Mouse (Mus musculus) bone marrow, adult 2 months (tissue): Measurements from ENCODE around the gene Ttbk1. TPM values are rescaled to one million over a fixed set of nuclear protein-coding genes. Genes with fewer than 3 reads are reported as not detected.

Experiments used
- H3K27ac ChIP-seq: fragments of 200-500 bp; 2 replicates; pipeline ENCODE4 v1.5.1; 2012; ENCODE audit warnings: low read depth, mild to moderate bottlenecking, control low read depth, inconsistent platforms, low read length; ENCODE audit not compliant: control insufficient read depth, poor library complexity, insufficient read depth
- H3K4me1 ChIP-seq: fragments of 200-500 bp; 2 replicates; pipeline ENCODE4 v1.6.1; 2011; ENCODE audit warnings: low read length; ENCODE audit not compliant: control insufficient read depth, insufficient read depth
- H3K4me3 ChIP-seq: fragments of 200-500 bp; replicated peaks from 2 replicates; pipeline ENCODE3; 2011; ENCODE audit warnings: mild to moderate bottlenecking, low read depth, low read length, control low read depth; ENCODE audit not compliant: control insufficient read depth
- CTCF ChIP-seq: fragments of 200-500 bp; IDR thresholded peaks from 2 replicates; pipeline ENCODE4 v1.5.1; 2011; ENCODE audit warnings: low read length, control low read depth; ENCODE audit not compliant: control insufficient read depth, insufficient read depth
- POLR2A ChIP-seq: fragments of 200-500 bp; IDR thresholded peaks from 2 replicates; pipeline ENCODE4 v1.6.1; 2011; ENCODE audit warnings: low read depth, mild to moderate bottlenecking, control low read depth, low read length, borderline replicate concordance; ENCODE audit not compliant: control insufficient read depth
- WGBS: fragments of 180-500 bp; shearing (Covaris S2); methylation state at CpG from one replicate; pipeline ENCODE4 v1.1.7; 2018; 5-methylcytosine and 5-hydroxymethylcytosine counted together
- polyA plus RNA-seq: library from polyadenylated mRNA; stranded (reverse); fragments of >200 nt; gene quantifications from 2 replicates; pipeline ENCODE4 v1.2.4, GENCODE M21; 2011; ENCODE audit warnings: low replicate concordance; ENCODE audit not compliant: missing spikeins, insufficient read depth, insufficient read length

Ttbk1 gene
- polyA plus RNA-seq, 1 experiment: 1.2 TPM

DNA sequence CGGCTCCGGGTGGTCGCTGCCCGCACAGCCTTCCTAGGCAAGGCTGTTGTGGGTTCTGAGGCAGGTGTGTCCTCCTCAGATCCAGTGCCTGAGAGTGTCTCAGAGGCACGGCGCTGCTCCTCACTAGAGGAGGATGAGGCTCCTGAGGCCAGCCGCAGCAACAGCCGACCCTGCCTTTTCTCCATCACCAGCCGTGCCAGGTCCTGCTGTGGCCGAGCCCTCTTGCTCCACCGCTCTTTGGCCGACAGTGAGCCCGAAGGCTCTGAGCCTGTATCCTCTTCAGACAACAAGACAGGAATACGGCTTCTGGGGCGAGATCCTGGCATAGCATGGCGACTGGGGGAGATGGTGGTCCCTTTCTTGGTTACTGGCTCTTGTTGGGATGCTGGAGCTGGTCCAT is 41.2 kb downstream of the Ttbk1 start:
- Histone ChIP-seq H3K4me3 (no peak overlapping the region), H3K4me1 (no peaks in the 10 kb centered on the region), H3K27ac (no peak overlapping the region)
- TF ChIP-seq POLR2A: no peak
- no peak for TF ChIP-seq CTCF
- WGBS: 87% methylated on average over 16 of the region's 16 CpGs

DNA sequence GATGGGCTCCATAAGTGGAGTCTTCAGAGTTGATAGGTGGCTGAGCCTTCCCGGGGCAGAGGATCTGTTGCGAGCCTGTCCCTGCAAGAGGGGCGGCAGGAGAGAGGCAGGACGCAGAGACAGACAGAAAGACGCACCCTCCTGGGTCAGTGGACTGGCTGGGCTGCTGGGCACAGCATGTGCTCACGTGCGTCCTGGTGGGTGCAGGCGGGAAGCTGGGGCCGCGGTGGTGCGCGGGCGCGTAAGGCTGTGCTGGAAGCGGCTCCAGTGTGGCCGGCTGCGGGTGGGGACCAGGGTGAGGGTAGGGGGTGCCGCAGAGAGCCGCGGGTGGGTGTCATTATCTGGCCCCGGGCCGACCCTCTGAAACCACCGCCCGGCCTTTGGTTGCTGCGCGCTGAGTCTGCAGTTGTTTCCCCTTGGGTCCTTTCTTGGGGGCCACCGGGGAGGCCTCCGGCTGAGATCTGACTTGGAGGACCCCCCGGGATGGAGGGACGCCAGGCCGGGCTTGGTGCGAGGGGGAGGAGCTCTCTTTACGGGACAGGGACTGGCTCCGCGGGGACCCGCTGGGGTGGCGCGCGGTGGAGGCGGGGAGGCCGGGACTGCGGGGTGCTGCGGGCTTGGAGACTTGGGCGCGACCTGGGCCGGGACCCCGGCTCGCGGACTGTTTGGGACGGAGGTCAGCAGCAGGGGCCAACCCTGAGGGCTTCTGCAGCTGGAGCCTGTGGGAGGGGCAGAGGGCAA is 42.5 kb downstream of the Ttbk1 start:
- TF ChIP-seq CTCF (no peak), POLR2A (no peak)

DNA sequence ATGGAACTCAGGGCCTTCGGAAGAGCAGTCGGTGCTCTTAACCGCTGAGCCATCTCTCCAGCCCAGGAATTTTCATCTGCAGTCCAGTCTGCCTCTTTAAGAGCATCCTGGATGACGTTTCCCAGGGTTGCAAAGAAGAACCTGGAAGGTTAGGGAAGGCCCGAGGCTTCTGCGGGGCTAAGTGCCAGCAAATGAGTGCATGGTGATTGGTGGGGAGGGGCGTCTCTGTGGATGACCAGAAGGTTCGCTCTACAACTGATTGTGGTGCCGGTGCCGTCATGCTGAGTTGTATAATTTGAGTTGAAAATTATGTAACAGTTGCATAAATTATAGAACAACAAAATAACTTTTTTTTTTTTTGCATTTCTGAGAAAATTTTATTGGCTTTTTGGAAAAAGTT is 48.3 kb downstream of the Ttbk1 start:
- no peaks in the 10 kb centered on the region for H3K4me1 ChIP-seq
- no peak for TF ChIP-seq CTCF
- TF ChIP-seq POLR2A: no peak
- H3K27ac ChIP-seq: no peak overlapping the region
- 85% methylated on average over 10 of the region's 10 CpGs for WGBS
- H3K4me3 ChIP-seq: no peak overlapping the region

More for the DNA sequence above, 42.5 kb downstream of the Ttbk1 start:
- Histone ChIP-seq H3K4me3 (no peak overlapping the region), H3K27ac (no peak overlapping the region), H3K4me1 (no peaks in the 10 kb centered on the region)
- 7% methylated on average over 50 of the region's 50 CpGs for WGBS

DNA sequence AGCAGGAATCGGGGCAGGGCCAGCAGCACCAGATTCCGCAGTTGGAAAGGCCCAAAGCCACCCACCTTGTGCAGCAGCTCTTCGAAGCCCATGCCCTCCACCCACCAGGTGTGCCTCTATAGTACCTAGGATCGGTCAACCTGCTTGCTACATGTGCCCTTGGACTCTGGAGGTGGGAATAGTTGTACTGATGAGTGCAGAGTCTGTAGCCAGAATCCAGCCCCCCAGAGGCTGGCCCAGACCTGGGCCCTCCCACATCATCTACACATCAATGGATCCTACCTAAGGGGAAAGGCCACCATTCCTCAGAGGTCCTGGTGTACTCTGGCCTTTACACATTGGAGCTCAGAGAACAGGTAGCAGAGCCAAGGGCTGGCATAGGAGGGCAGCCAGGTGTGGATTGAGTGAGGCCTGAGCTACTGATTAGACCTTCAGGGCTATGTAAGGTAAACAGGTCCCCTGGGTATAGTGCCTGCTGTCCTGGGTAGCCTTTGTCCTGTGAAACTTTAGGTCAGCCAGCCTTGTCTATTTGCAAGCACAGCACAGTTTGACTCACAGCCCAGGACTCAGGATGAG is 49.1 kb downstream of the Ttbk1 start, which contains the start of gene Slc22a7:
Gene Slc22a7, minus strand, starts transcription at position 160 of the 576 bp plus-strand sequence.
- TF ChIP-seq CTCF: no peak
- TF ChIP-seq POLR2A: no peak
- 83% methylated on average over 4 of the region's 4 CpGs for WGBS

DNA sequence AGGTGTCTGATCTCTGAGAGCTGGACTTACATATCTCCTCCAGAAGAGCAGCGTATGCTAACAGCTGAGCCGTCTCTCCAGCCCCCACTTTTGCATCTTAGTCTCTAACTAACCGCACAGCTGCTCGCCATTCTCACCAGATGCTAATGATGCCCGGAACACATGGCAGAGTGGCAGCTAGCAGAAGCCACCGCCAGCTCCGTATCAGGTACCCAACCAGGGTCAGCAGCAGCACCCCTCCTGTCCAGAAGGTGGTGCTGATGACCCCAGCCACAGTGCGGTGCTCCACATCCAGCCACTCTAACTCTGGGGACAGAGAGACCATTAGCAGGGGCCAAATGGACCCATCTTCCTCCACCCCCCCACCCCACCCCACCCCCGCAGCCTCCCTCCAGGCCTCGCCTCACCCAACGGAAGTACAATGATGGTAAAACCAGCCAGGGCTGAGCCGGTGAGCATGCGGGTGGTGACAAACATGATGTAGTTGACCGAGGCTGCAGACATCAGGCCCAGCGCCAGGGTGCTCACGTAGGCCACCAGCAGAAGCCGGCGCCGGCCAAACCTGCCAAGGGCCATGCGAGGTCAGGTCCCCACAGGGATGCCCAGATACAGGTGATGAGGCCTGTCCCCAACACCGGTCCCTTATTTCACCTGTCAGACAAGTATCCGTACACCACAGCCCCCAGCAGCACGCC is 50.7 kb downstream of the Ttbk1 start:
- H3K4me1 ChIP-seq: no peaks in the 10 kb centered on the region
- 22% methylated on average over 23 of the region's 23 CpGs for WGBS
- TF ChIP-seq POLR2A (no peak), CTCF (peak; percentile 35; the same call in 1 of the 2 replicates)
- H3K27ac ChIP-seq: no peak overlapping the region
- H3K4me3 ChIP-seq: no peak overlapping the region

More for the DNA sequence above, 49.1 kb downstream of the Ttbk1 start, which contains the start of gene Slc22a7:
- Histone ChIP-seq H3K4me3 (no peak within 1 kb of the TSS), H3K4me1 (no peaks in the 10 kb centered on the region), H3K27ac (no peak within 1 kb of the TSS)

DNA sequence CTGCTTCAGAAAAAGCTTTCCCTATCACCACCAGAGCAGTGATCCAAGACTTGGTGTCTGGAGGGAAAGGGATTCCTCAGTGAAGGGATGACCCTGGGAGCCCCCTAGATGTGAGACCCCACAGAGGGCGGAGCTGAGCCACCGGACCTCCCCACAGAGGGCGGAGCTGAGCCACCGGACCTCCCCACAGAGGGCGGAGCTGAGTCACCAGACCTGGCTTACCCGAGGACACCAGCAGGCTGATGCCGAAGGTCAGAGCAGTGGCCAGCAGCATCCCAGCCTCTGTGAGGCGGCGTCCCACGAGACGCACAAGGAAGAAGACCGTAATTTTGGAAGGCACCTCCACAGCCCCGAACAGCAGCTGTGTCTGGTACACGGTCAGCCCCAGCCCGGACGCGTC is 53.8 kb downstream of the Ttbk1 start:
- Histone ChIP-seq H3K4me3 (no peak overlapping the region), H3K27ac (no peak overlapping the region), H3K4me1 (no peaks in the 10 kb centered on the region)
- WGBS: 11% methylated on average over 17 of the region's 17 CpGs
- TF ChIP-seq POLR2A (no peak), CTCF (no peak)

DNA sequence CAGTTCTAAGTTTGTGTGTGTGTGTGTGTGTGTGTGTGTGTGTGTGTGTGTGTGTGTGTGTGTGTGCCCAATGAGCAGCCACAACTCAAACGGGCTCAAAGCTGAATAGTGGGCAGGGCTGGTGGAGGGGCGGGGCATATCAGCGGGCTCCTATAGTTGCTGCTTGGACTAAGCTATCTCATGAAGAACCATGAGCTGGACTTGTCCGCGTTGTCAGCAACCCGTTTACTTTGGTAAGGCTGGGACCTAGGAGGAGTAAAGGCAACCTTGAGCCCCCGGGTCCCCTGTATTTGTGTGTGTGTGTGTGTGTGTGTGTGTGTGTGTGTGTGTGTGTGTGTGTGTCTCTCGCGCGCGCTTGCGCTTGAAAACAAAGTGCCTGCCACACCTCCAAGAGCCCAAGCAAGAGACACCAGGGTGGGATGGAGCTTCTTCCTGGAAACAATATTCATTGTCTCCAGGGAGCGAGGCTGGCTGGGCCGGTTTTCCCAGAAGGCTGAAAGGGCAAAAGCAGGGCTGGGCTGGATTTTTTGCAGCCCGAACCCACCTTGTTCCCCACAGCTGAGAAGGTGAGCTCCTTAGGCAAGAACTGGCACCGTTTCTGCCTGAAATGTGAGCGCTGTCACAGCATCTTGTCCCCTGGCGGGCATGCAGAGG is 58.6 kb downstream of the Ttbk1 start, which contains the start of gene Crip3:
Gene Crip3, plus strand, starts transcription at position 166 of the 654 bp plus-strand sequence.
- H3K4me3 ChIP-seq: no peak within 1 kb of the TSS
- 11% methylated on average over 18 of the region's 18 CpGs for WGBS

More for the DNA sequence above, 58.6 kb downstream of the Ttbk1 start, which contains the start of gene Crip3:
- H3K27ac ChIP-seq: no peak within 1 kb of the TSS; the same call in 1 of the 2 replicates
- TF ChIP-seq POLR2A: no peak
- no peak for TF ChIP-seq CTCF
- no peaks in the 10 kb centered on the region for H3K4me1 ChIP-seq
